Mouse (Mus musculus): Measurements from ENCODE around the gene Ppip5k1. TPM values are rescaled to one million over a fixed set of nuclear protein-coding genes. Genes with fewer than 3 reads are reported as not detected.
A peak's percentile ranks its signal among the peaks of the same experiment; 100 is the strongest.

Ppip5k1 gene
- polyA plus RNA-seq, 1 experiment from 2014 or later = 6.1 TPM

- DNase-seq (no peak), ATAC-seq (ENCODE audit: low read depth) (no peak)
- Histone ChIP-seq H3K9ac (no peak overlapping the region), H3K27ac (no peak overlapping the region), H3K4me2 (no peak overlapping the region), H3K36me3 (no peaks in the 10 kb centered on the region), H3K4me1 (replicated peaks) (peaks cover 16% of the 10 kb centered on the region), H3K4me3 (replicated peaks) (no peak overlapping the region), H3K9me3 (replicated peaks) (no peaks in the 10 kb centered on the region), H3K27me3 (peaks cover 66% of the 10 kb centered on the region)
- WGBS (ENCODE audit: insufficient replicate concordance) = 59% methylated on average over 2 of the region's 2 CpGs
Observed at GRCm38 (mm10) chr2:121287850-121288249, 67.3 kb downstream of the Ppip5k1 start.

GRCm38 (mm10) chr2:121271928-121272516 is 83.2 kb downstream of the Ppip5k1 start:
- peaks cover 23% of the 10 kb centered on the region for H3K4me1 ChIP-seq (replicated peaks)
- WGBS (ENCODE audit: insufficient replicate concordance) = 26% methylated on average over 4 of the region's 4 CpGs
- H3K27ac ChIP-seq = no peak overlapping the region
- H3K4me2 ChIP-seq = peak overlapping the region; percentile 87
- no peaks in the 10 kb centered on the region for H3K9me3 ChIP-seq (replicated peaks)
- H3K36me3 ChIP-seq = peaks cover 3% of the 10 kb centered on the region; the same call in 1 of the 2 replicates
- peaks cover 3% of the 10 kb centered on the region; the same call in 1 of the 2 replicates for H3K27me3 ChIP-seq
- DNase-seq (no peak), ATAC-seq (ENCODE audit: low read depth) (no peak)
- peak overlapping the region; percentile 88 for H3K4me3 ChIP-seq (replicated peaks)
- peak overlapping the region; percentile 66 for H3K9ac ChIP-seq

- Histone ChIP-seq H3K9ac (peak within 1 kb of the TSS; percentile 81), H3K36me3 (peaks cover 4% of the 10 kb centered on the region; the same call in 1 of the 2 replicates), H3K4me2 (peak within 1 kb of the TSS; percentile 87), H3K9me3 (replicated peaks) (no peaks in the 10 kb centered on the region), H3K27ac (peak within 1 kb of the TSS; percentile 63), H3K4me1 (replicated peaks) (peaks cover 21% of the 10 kb centered on the region), H3K4me3 (replicated peaks) (peak within 1 kb of the TSS; percentile 88), H3K27me3 (peaks cover 3% of the 10 kb centered on the region; the same call in 1 of the 2 replicates)
- WGBS (ENCODE audit: insufficient replicate concordance) = under 1% methylated on average over 37 of the region's 37 CpGs
- ATAC-seq (ENCODE audit: low read depth) = peak; percentile 99
- DNase-seq = peak; percentile 90
Observed at GRCm38 (mm10) chr2:121271236-121271927, 83.8 kb downstream of the Ppip5k1 start, which contains the start of gene Trp53bp1. TSS of gene Trp53bp1 (minus strand) at chr2:121271407.

- Histone ChIP-seq H3K36me3 (peaks cover 4% of the 10 kb centered on the region; the same call in 1 of the 2 replicates), H3K9me3 (replicated peaks) (no peaks in the 10 kb centered on the region), H3K9ac (peak overlapping the region; percentile 81), H3K4me2 (peak overlapping the region; percentile 87), H3K27me3 (peaks cover 3% of the 10 kb centered on the region; the same call in 1 of the 2 replicates), H3K27ac (peak overlapping the region; percentile 63), H3K4me1 (replicated peaks) (peaks cover 19% of the 10 kb centered on the region), H3K4me3 (replicated peaks) (peak overlapping the region; percentile 88)
- ATAC-seq (ENCODE audit: low read depth) = peak; percentile 67
- WGBS (ENCODE audit: insufficient replicate concordance) = 2% methylated on average over 35 of the region's 35 CpGs
- no peak for DNase-seq
Observed at GRCm38 (mm10) chr2:121270521-121271235, 84.5 kb downstream of the Ppip5k1 start.

- WGBS (ENCODE audit: insufficient replicate concordance) = 72% methylated on average over 8 of the region's 8 CpGs
- Histone ChIP-seq H3K4me1 (replicated peaks) (peaks cover 19% of the 10 kb centered on the region), H3K9me3 (replicated peaks) (no peaks in the 10 kb centered on the region), H3K27ac (no peak overlapping the region), H3K9ac (no peak overlapping the region), H3K4me2 (no peak overlapping the region), H3K36me3 (peaks cover 4% of the 10 kb centered on the region; the same call in 1 of the 2 replicates), H3K27me3 (no peaks in the 10 kb centered on the region), H3K4me3 (replicated peaks) (no peak overlapping the region)
- ATAC-seq (ENCODE audit: low read depth) (no peak), DNase-seq (no peak)
Observed at GRCm38 (mm10) chr2:121268446-121268845, 86.8 kb downstream of the Ppip5k1 start.

Other genes starting within 250 kb of the Ppip5k1 start
- gene Tgm7, start 245.6 kb downstream of the Ppip5k1 start, polyA plus RNA-seq (2015; fragmentation: Nextera tagmentation; extraction: Ambion mirVana) = not detected in 2 replicates
- gene Adal, start 215.0 kb downstream of the Ppip5k1 start, polyA plus RNA-seq (2015; fragmentation: Nextera tagmentation; extraction: Ambion mirVana) = 10.4 and 13.3 TPM in 2 replicates
- gene Lcmt2, start 214.7 kb downstream of the Ppip5k1 start, polyA plus RNA-seq (2015; fragmentation: Nextera tagmentation; extraction: Ambion mirVana) = 10.5 and 12.8 TPM in 2 replicates
- 23.0 and 27.9 TPM in 2 replicates for gene Tubgcp4, start 184.7 kb downstream of the Ppip5k1 start, polyA plus RNA-seq (2015; fragmentation: Nextera tagmentation; extraction: Ambion mirVana)
- gene Zscan29, start 184.3 kb downstream of the Ppip5k1 start, polyA plus RNA-seq (2015; fragmentation: Nextera tagmentation; extraction: Ambion mirVana) = 3.3 and 4.0 TPM in 2 replicates
- gene Trp53bp1, start 84.0 kb downstream of the Ppip5k1 start, polyA plus RNA-seq (2015; fragmentation: Nextera tagmentation; extraction: Ambion mirVana) = 15.5 and 18.7 TPM in 2 replicates
- 0.14 and 0.20 TPM in 2 replicates for gene Map1a, start 65.8 kb downstream of the Ppip5k1 start, polyA plus RNA-seq (2015; fragmentation: Nextera tagmentation; extraction: Ambion mirVana)
- gene Ckmt1, start 2.3 kb upstream of the Ppip5k1 start, polyA plus RNA-seq (2015; fragmentation: Nextera tagmentation; extraction: Ambion mirVana) = 0.20 and 0.36 TPM in 2 replicates
- not detected in 2 replicates for gene Strc, start 31.8 kb upstream of the Ppip5k1 start, polyA plus RNA-seq (2015; fragmentation: Nextera tagmentation; extraction: Ambion mirVana)
- 291 and 374 TPM in 2 replicates for gene Pdia3, start 58.4 kb upstream of the Ppip5k1 start, polyA plus RNA-seq (2015; fragmentation: Nextera tagmentation; extraction: Ambion mirVana)
- 0.52 and 0.76 TPM in 2 replicates for gene Catsper2, start 58.4 kb upstream of the Ppip5k1 start, polyA plus RNA-seq (2015; fragmentation: Nextera tagmentation; extraction: Ambion mirVana)
- 1.6 and 2.0 TPM in 2 replicates for gene Ell3, start 88.9 kb upstream of the Ppip5k1 start, polyA plus RNA-seq (2015; fragmentation: Nextera tagmentation; extraction: Ambion mirVana)
- 269 and 300 TPM in 2 replicates for gene Serf2, start 93.8 kb upstream of the Ppip5k1 start, polyA plus RNA-seq (2015; fragmentation: Nextera tagmentation; extraction: Ambion mirVana)
- 111 and 119 TPM in 2 replicates for gene Hypk, start 97.9 kb upstream of the Ppip5k1 start, polyA plus RNA-seq (2015; fragmentation: Nextera tagmentation; extraction: Ambion mirVana)
- gene Serinc4, start 101.4 kb upstream of the Ppip5k1 start, polyA plus RNA-seq (2015; fragmentation: Nextera tagmentation; extraction: Ambion mirVana) = 0.07 and 0.08 TPM in 2 replicates
- gene Mfap1b, start 118.7 kb upstream of the Ppip5k1 start, polyA plus RNA-seq (2015; fragmentation: Nextera tagmentation; extraction: Ambion mirVana) = 22.7 and 29.0 TPM in 2 replicates
- 14.0 and 16.0 TPM in 2 replicates for gene Mfap1a, start 151.3 kb upstream of the Ppip5k1 start, polyA plus RNA-seq (2015; fragmentation: Nextera tagmentation; extraction: Ambion mirVana)
- gene Wdr76, start 151.3 kb upstream of the Ppip5k1 start, polyA plus RNA-seq (2015; fragmentation: Nextera tagmentation; extraction: Ambion mirVana) = 9.3 and 12.5 TPM in 2 replicates

All from liver, embryonic 13.5 days (tissue).